8 mouse cellular contexts compared by ENCODE assay signal in the genomic region with DNA sequence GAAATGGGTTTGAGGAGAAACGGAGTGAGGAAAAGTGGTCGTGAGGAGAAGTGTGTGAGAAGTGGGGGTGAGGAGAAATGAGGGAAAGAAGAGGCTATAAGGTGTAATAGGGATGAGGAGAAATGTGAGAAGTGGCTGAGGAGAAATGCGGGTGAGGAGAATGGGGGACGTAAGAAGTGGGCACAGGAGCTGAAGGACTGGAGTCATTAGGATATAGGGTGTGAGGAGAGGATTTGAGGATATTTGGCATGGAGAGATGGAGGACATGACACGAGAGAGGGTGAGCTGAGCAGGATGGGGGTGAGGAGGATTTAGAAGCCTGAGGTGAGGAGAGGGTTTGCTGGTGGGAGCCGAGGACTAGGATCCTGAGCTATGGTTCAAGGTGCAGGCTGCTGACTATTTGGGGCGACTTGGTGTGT. TPM values are rescaled to one million over a fixed set of nuclear protein-coding genes. Genes with fewer than 3 reads are reported as not detected.
DNase-seq lines count a peak whose midpoint lies in the region; ATAC-seq and TF ChIP-seq lines count a peak whose summit lies in the region.

No protein-coding gene starts in this region.

- H3K27ac ChIP-seq in spleen, adult 2 months (ENCODE audit: insufficient read depth, low read length): no peak overlapping the region
- H3K27ac ChIP-seq in liver, embryonic 12.5 days: no peak overlapping the region

- peak overlapping the region; percentile 32; the same call in 1 of the 2 replicates for H3K4me3 ChIP-seq in spleen, adult 2 months (ENCODE audit: extremely low read depth, insufficient read depth, insufficient read length)
- peak overlapping the region; percentile 45 for H3K4me3 ChIP-seq in liver, embryonic 12.5 days

- H3K9me3 ChIP-seq in liver, embryonic 12.5 days (replicated peaks): no peaks in the 10 kb centered on the region

- H3K27me3 ChIP-seq in spleen, adult 2 months (ENCODE audit: control insufficient read depth, insufficient read depth, low read length): peaks cover 10% of the 10 kb centered on the region
- H3K27me3 ChIP-seq in liver, embryonic 12.5 days (replicated peaks): peaks cover 34% of the 10 kb centered on the region

- 42% methylated on average over 7 of the region's 7 CpGs for WGBS in spleen, adult 2 months
- WGBS in liver, embryonic 12.5 days (ENCODE audit: insufficient replicate concordance): 36% methylated on average over 7 of the region's 7 CpGs

- no peaks in the 10 kb centered on the region for H3K36me3 ChIP-seq in spleen, adult 2 months (ENCODE audit: control insufficient read depth, insufficient read depth, low read length)
- H3K36me3 ChIP-seq in liver, embryonic 12.5 days: no peaks in the 10 kb centered on the region

- ATAC-seq in cerebellum, adult (ENCODE audit: insufficient number of reproducible peaks, low FRiP score, low TSS enrichment): 0 out of 2 replicates have a peak, but pooled peaks have one; percentile 2
- no peak for ATAC-seq in liver, embryonic 12.5 days

- TF ChIP-seq CTCF in spleen, adult 2 months (IDR thresholded peaks at IDR 0.05; ENCODE audit: extremely low read depth, insufficient read depth, insufficient read length, insufficient replicate concordance): no peak

- no peak overlapping the region for H3K9ac ChIP-seq in liver, embryonic 12.5 days

- H3K4me1 ChIP-seq in spleen, adult 2 months (ENCODE audit: control insufficient read depth, insufficient read depth, insufficient read length): peaks cover 6% of the 10 kb centered on the region
- peaks cover 9% of the 10 kb centered on the region; the same call in 1 of the 2 replicates for H3K4me1 ChIP-seq in liver, embryonic 12.5 days

- DNase-seq in cerebellum, adult 11-12 months: no peak
- no peak for DNase-seq in spleen, adult 2 months (ENCODE audit: low read depth in 1 of 2, low spot score in 2 of 2)
- no peak for DNase-seq in spleen, postnatal 36 days (ENCODE audit: low spot score in 2 of 2)
- no peak for DNase-seq in right cerebral cortex, postnatal 4 days
- DNase-seq in layer of hippocampus, adult 9-10 months (ENCODE audit: low spot score): no peak
- no peak for DNase-seq in cerebellum, adult 9-11 months

- TF ChIP-seq POLR2A in spleen, adult 2 months (IDR thresholded peaks at IDR 0.05; ENCODE audit: low read depth, low read length): no peak

- peak overlapping the region; percentile 76 for H3K4me2 ChIP-seq in liver, embryonic 12.5 days

RNA-seq across cellular contexts. Expression of a gene that starts 0.5 kb away (rescaled TPM):
- polyA plus RNA-seq in spleen, adult 2 months (2012; rRNA removed): 0.08 TPM in 1 of 2 replicates, not detected in the other
- polyA plus RNA-seq in liver, embryonic 12.5 days (2016; fragmentation: Nextera tagmentation; extraction: Ambion mirVana): 2.5 and 2.6 TPM in 2 replicates

RNA-seq across cellular contexts. Expression of a gene that starts 0.6 kb away (rescaled TPM):
- not detected in 2 replicates for polyA plus RNA-seq in spleen, adult 2 months (2012; rRNA removed)
- not detected in 2 replicates for polyA plus RNA-seq in liver, embryonic 12.5 days (2016; fragmentation: Nextera tagmentation; extraction: Ambion mirVana)

RNA-seq across cellular contexts. Expression of a gene that starts 55.5 kb away (rescaled TPM):
- polyA plus RNA-seq in spleen, adult 2 months (2012; rRNA removed): 5.6 and 5.7 TPM in 2 replicates
- polyA plus RNA-seq in liver, embryonic 12.5 days (2016; fragmentation: Nextera tagmentation; extraction: Ambion mirVana): 57.3 and 57.6 TPM in 2 replicates
